Mouse (Mus musculus) limb, embryonic 11.5 days (tissue): Measurements from ENCODE around the gene Zfp108. TPM values are rescaled to one million over a fixed set of nuclear protein-coding genes. Genes with fewer than 3 reads are reported as not detected.

Source experiments
- ATAC-seq: fragments of 200-750 bp; cut with Nextera tagmentation; 2 replicates; pipeline ENCODE4 v1.8.0; 2017; ENCODE audit warnings: low read depth; ENCODE audit not compliant: insufficient number of reproducible peaks, low FRiP score, low TSS enrichment
- DNase-seq: peaks from one replicate; pipeline ENCODE4 v3.0.0-alpha.2; 2015; ENCODE audit warnings: low spot score
- H3K27ac ChIP-seq: fragments of 300-500 bp; sonication (generic); replicated peaks from 2 replicates; pipeline ENCODE4 v1.5.1; 2014; ENCODE audit warnings: low read depth, mild to moderate bottlenecking, low read length
- H3K27me3 ChIP-seq: fragments of 300-500 bp; sonication (generic); 2 replicates; pipeline ENCODE4 v1.6.1; 2014; ENCODE audit warnings: mild to moderate bottlenecking, low read length, mixed read lengths; ENCODE audit not compliant: control insufficient read depth, insufficient read depth
- H3K36me3 ChIP-seq: fragments of 300-500 bp; sonication (generic); 2 replicates; pipeline ENCODE4 v1.6.1; 2014; ENCODE audit warnings: mild to moderate bottlenecking, low read length, moderate library complexity, mixed read lengths; ENCODE audit not compliant: control insufficient read depth, insufficient read depth
- H3K4me1 ChIP-seq: fragments of 300-500 bp; sonication (generic); 2 replicates; pipeline ENCODE4 v1.6.1; 2014; ENCODE audit warnings: low read length, mixed read lengths; ENCODE audit not compliant: control insufficient read depth, insufficient read depth
- H3K4me2 ChIP-seq: fragments of 300-500 bp; sonication (generic); 2 replicates; pipeline ENCODE4 v1.6.1; 2014; ENCODE audit warnings: low read depth, mild to moderate bottlenecking, moderate library complexity; ENCODE audit not compliant: severe bottlenecking
- H3K4me3 ChIP-seq: fragments of 300-500 bp; sonication (generic); 2 replicates; pipeline ENCODE4 v1.5.1; 2014; ENCODE audit warnings: low read depth, low read length
- H3K9ac ChIP-seq: fragments of 300-500 bp; sonication (generic); 2 replicates; pipeline ENCODE4 v1.6.1; 2014; ENCODE audit warnings: mild to moderate bottlenecking, low read length
- H3K9me3 ChIP-seq: fragments of 300-500 bp; sonication (generic); 2 replicates; pipeline ENCODE4 v1.6.1; 2016; ENCODE audit warnings: low read length; ENCODE audit not compliant: control insufficient read depth
- whole genome bisulfite sequencing: fragments of 180-500 bp; shearing (Covaris S2); extraction: QIAGEN DNeasy Blood & Tissue Kit; methylation state at CpG from one replicate; pipeline ENCODE4 v1.1.7; 2014; 5-methylcytosine and 5-hydroxymethylcytosine counted together
- polyA plus RNA-seq: library from polyadenylated mRNA; unstranded; fragments of >200 nt; fragmentation: Nextera tagmentation; extraction: Ambion mirVana; gene quantifications from 2 replicates; pipeline ENCODE4 v1.2.1, GENCODE M21; 2014

Zfp108 gene
- polyA plus RNA-seq: 3.1 and 3.8 TPM in 2 replicates

- Histone ChIP-seq H3K9ac (peak within 1 kb of the TSS; percentile 64), H3K4me2 (peak within 1 kb of the TSS; percentile 64), H3K27me3 (no peaks in the 10 kb centered on the region), H3K9me3 (no peaks in the 10 kb centered on the region), H3K36me3 (no peaks in the 10 kb centered on the region), H3K27ac (no peak within 1 kb of the TSS), H3K4me3 (peak within 1 kb of the TSS; percentile 48), H3K4me1 (no peaks in the 10 kb centered on the region)
- WGBS: 21% methylated on average over 21 of the region's 21 CpGs
- DNase-seq (peak; percentile 79), ATAC-seq (peak; percentile 79)
Measured at GRCm38 (mm10) chr7:24254633-24255474, at the start of gene Zfp108. Gene Zfp108, plus strand, starts transcription at chr7:24254794.

- ATAC-seq: peak; percentile 82
- Histone ChIP-seq H3K4me2 (peak overlapping the region; percentile 48), H3K27me3 (no peaks in the 10 kb centered on the region), H3K9ac (peak overlapping the region; percentile 69), H3K27ac (no peak overlapping the region), H3K4me1 (0 out of 2 replicates have a peak, but pooled peaks cover 3% of the 10 kb centered on the region), H3K9me3 (no peaks in the 10 kb centered on the region), H3K36me3 (peaks cover 5% of the 10 kb centered on the region; the same call in 1 of the 2 replicates), H3K4me3 (peak overlapping the region; percentile 44)
- WGBS: 19% methylated on average over 24 of the region's 24 CpGs
- DNase-seq: peak; percentile 78
Measured at GRCm38 (mm10) chr7:24207488-24208261, 46.9 kb upstream of the Zfp108 start.

DNA sequence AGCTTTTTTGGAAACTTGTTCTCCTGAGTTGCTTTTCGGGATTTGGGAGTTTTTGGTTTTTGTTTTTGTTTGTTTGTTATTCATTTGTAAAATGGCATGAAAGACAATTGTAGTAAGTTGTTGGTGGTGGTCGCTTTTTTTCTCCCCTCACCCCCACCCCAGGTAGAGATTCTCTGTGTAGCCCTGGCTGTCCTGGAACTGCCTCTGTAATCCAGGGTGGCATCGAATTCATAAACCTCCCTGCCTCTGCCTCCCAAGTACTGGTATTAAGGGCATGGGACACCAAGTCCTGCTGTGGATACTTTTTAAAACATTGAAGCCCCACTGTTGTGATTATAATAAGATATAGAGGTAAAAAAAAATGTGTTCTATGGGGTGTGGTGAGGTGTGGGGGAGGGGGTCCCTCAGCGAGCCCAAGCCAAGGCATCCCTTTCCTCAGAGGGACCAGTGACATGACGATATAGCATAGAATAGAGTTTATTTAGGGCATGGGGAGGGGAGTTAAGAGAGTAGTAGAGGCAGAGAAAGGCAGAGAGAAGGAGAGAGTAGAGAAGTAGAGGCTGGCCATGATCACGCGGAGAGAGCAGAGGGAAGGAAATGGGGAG is 46.2 kb upstream of the Zfp108 start:
- 56% methylated on average over 7 of the region's 7 CpGs for WGBS
- H3K27ac ChIP-seq: no peak overlapping the region
- 0 out of 2 replicates have a peak, but pooled peaks cover 3% of the 10 kb centered on the region for H3K4me1 ChIP-seq
- ATAC-seq (0 out of 2 replicates have a peak, but pooled peaks have one; percentile 32), DNase-seq (no peak)
- H3K9me3 ChIP-seq: no peaks in the 10 kb centered on the region
- H3K4me2 ChIP-seq: peak overlapping the region; percentile 48; the same call in 1 of the 2 replicates
- no peak overlapping the region for H3K9ac ChIP-seq
- 0 out of 2 replicates have a peak overlapping the region, but pooled peaks have one; percentile 44 for H3K4me3 ChIP-seq
- H3K36me3 ChIP-seq: peaks cover 5% of the 10 kb centered on the region; the same call in 1 of the 2 replicates
- H3K27me3 ChIP-seq: no peaks in the 10 kb centered on the region

DNA sequence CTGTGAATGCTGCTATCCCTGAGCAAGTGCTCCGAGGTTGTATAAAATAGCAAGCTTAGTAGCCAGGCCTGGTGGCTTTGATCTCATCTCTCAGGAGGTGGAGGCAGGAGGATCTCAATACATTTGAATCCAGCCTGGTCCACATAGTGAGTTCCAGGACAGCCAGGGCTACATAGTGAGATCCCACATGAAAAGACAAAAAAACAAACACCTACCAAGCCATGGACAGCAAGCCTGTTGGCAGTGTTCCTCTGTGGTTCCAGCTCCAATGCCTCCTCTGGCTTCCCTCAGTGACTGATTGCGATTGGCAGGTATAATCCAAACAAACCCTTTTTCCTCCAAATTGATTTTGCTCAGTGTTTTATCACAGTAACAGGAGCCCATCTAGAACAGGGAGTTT is 44.3 kb upstream of the Zfp108 start:
- Histone ChIP-seq H3K9me3 (no peaks in the 10 kb centered on the region), H3K36me3 (0 out of 2 replicates have a peak, but pooled peaks cover 2% of the 10 kb centered on the region), H3K27ac (no peak overlapping the region), H3K4me2 (no peak overlapping the region), H3K27me3 (no peaks in the 10 kb centered on the region), H3K4me1 (0 out of 2 replicates have a peak, but pooled peaks cover 3% of the 10 kb centered on the region), H3K4me3 (no peak overlapping the region), H3K9ac (no peak overlapping the region)
- ATAC-seq (no peak), DNase-seq (no peak)
- 80% methylated on average over 2 of the region's 2 CpGs for WGBS

- Histone ChIP-seq H3K9me3 (no peaks in the 10 kb centered on the region), H3K4me3 (no peak within 1 kb of the TSS), H3K4me1 (0 out of 2 replicates have a peak, but pooled peaks cover 3% of the 10 kb centered on the region), H3K27me3 (no peaks in the 10 kb centered on the region), H3K9ac (no peak within 1 kb of the TSS), H3K36me3 (no peaks in the 10 kb centered on the region), H3K27ac (no peak within 1 kb of the TSS), H3K4me2 (no peak within 1 kb of the TSS)
- ATAC-seq (no peak), DNase-seq (no peak)
- WGBS: 82% methylated on average over 5 of the region's 5 CpGs
Measured at GRCm38 (mm10) chr7:24211343-24211742, 43.3 kb upstream of the Zfp108 start, which contains the start of gene Zfp111. Gene Zfp111, minus strand, starts transcription at chr7:24211443.

- no peaks in the 10 kb centered on the region for H3K9me3 ChIP-seq
- peak within 1 kb of the TSS; percentile 70 for H3K4me2 ChIP-seq
- no peak within 1 kb of the TSS for H3K27ac ChIP-seq
- ATAC-seq: peak; percentile 59; the same call in 1 of the 2 replicates
- H3K4me1 ChIP-seq: no peaks in the 10 kb centered on the region
- 5% methylated on average over 28 of the region's 28 CpGs for WGBS
- peak; percentile 80 for DNase-seq
- H3K9ac ChIP-seq: peak within 1 kb of the TSS; percentile 74
- peak within 1 kb of the TSS; percentile 75 for H3K4me3 ChIP-seq
- no peaks in the 10 kb centered on the region for H3K27me3 ChIP-seq
- H3K36me3 ChIP-seq: no peaks in the 10 kb centered on the region
Measured at GRCm38 (mm10) chr7:24237040-24237791, 17.4 kb upstream of the Zfp108 start, which contains the start of gene Zfp109. Gene Zfp109, minus strand, starts transcription at chr7:24237560.

GRCm38 (mm10) chr7:24253779-24254615 is 597 bp upstream of the Zfp108 start:
- no peaks in the 10 kb centered on the region for H3K27me3 ChIP-seq
- ATAC-seq (peak; percentile 44; the same call in 1 of the 2 replicates), DNase-seq (no peak)
- H3K4me3 ChIP-seq: no peak overlapping the region
- no peaks in the 10 kb centered on the region for H3K36me3 ChIP-seq
- H3K9ac ChIP-seq: no peak overlapping the region
- H3K9me3 ChIP-seq: no peaks in the 10 kb centered on the region
- no peak overlapping the region for H3K27ac ChIP-seq
- H3K4me2 ChIP-seq: peak overlapping the region; percentile 64
- WGBS: 64% methylated on average over 9 of the region's 9 CpGs
- H3K4me1 ChIP-seq: no peaks in the 10 kb centered on the region
